Mouse (Mus musculus) spleen, postnatal 36 days (tissue): ENCODE measurements around the gene Srpr.

ENCODE experiments used
- DNase-seq, 2 experiments: peaks; one replicate each; pipeline ENCODE4 v3.0.0; 2022; ENCODE audit warnings: low spot score in 2 of 2, mixed read lengths in 1 of 2

Srpr gene

DNA sequence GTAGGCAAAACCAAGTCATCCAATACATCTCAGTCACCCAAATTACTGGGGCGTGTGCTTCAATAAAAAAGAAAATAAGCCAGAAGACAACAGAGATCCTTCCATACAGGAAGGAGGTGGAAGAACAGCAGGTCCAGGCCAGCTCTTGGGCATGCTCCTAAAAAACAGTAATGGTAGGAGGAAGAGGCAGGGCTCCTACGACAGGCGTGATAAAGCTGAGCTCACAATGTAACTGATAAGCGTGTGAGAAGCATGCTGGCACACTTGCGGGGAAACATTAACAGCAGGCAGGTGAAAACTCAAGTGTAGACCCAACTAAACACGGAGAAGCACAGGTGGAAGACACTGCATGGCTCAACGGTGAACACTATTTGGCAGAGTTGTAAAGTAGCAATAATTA lies 57.4 kb downstream of the Srpr start:
- DNase-seq = no peak

DNA sequence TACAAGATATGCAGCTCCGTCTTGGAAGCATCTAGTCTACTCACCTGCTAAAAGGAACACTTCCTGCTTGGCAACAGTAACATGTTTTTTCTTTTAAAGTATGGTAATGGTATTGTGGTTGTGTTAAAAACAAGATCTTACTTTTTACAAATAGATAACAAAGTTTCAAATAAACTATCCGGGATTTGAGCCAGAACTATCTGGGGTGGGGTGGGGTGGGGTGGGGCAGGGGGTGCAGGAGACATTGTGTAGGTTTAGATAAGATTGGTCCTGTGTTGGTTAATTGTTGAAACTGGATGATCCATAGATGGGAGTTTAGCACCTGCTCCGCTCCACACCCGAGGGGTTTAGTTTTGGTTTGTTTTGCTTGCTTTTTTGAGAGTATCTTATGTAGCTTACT lies 62.4 kb downstream of the Srpr start:
- DNase-seq = no peak

DNA sequence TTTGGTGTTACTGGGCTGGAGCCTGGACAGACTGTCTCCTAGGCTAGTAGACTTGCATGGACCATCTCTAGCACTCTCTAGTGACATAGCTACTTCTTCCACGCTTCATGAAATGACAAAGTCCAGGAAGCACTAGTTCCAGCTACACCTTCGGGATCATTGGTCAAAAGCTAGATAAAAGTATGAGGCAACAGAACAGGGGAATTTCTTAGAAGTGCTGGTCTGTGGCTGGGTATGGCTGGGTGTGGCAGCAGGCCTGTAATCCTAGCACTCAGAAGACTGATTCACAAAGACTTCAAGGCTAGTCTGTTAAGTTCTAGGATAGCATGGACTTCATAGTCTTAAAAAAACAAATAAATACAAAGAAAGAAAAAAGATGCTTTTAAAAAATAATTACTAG lies 63.5 kb downstream of the Srpr start:
- no peak for DNase-seq

DNA sequence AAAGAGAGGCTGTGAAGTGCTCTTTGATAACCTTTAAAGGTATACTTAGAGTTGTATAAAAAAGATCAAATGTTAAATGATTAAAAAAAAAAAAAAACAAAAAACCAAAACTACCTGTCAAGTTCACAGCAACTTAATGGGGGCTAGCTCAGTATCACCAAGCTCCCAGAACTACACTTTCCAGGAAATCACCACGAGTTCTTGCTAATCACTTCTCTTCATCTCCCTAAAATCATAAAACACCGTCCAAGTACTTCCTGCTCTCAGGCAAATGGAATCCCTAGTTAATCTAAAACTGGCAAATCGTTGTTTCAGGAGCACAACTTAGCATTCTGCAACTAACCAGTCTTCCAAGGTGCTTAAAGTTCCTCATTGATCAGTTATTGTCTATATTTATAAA lies 64.5 kb downstream of the Srpr start:
- DNase-seq = no peak

DNA sequence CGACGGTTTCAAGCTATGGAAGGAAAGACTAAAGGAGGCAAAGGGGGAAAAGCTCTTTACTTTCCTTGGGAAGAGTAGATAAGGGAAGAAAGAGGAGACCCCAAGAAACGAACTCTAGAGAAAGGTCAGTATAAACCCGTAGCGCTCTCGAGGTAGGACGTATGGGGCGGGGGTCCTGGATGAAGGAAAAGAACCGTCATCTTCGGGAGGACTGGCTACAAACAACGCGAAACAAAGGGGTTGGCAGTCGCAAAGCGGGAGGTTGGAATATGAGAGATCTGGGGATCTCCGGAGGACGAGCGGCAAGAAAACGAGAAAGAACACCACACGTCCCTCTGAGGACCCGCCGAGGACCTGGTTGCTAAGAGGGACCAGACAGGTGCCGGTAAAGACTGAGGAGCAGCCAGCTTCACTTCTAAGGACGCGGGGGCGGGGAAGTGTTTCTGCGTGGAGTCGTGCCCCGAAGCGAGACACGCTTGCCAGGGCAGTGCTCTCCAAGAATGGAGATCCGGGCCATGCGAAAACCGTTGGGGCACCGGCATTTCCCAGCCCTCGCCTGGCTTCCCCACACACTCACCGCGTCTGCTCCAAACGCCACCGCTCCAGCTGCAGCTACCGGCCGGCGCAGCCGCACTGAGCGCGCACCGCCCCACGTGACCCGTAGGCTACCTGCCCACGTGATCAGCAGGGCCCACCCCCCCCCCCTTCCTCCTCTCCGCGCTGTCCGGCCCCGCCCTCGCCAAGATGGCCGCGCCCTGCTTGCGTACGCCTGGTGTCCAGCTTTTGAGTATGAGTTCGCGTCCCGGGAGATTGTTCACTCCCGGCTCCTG lies 67.4 kb downstream of the Srpr start, which contains the start of the genes Fam118b and Rpusd4:
Gene Fam118b (minus strand): TSS at position 660 of the 830 bp plus-strand sequence.
Gene Rpusd4 (plus strand): TSS at position 720 of the 830 bp plus-strand sequence.
- peak; percentile 89 for DNase-seq

DNA sequence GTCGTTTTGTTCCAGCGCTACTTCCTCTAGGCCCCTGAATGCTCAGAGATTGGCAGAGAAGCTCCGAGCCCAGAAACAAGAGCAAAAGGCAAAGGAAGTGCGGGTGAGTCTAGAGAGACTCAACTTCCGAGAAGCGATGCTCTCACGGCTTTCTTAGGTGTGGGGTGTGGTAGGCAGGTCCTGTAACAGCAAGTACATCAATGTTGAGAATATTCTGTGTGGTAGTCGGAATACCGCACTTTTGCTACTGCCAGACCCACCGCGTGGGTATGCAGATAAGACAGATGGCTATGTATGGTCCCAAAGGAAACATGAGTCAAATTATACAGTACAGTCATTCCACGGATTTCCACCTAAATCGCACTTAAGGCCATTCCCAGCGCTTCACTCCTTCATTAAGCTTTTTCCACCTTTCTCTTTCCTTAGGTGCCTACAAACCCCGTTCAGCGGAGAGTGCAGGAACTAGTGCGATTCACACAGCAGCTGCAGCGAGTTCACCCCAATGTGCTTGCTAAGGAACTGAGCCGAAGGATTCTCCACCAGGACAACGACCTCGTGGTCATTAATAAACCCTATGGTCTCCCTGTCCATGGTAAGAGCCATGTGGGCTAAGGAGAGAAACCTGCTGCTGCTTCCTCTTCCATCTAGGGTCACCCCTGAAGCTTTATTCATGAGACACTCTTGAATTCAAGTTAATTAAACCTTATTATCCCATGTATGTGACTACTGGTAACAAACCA lies 68.2 kb downstream of the Srpr start:
- no peak for DNase-seq

DNA sequence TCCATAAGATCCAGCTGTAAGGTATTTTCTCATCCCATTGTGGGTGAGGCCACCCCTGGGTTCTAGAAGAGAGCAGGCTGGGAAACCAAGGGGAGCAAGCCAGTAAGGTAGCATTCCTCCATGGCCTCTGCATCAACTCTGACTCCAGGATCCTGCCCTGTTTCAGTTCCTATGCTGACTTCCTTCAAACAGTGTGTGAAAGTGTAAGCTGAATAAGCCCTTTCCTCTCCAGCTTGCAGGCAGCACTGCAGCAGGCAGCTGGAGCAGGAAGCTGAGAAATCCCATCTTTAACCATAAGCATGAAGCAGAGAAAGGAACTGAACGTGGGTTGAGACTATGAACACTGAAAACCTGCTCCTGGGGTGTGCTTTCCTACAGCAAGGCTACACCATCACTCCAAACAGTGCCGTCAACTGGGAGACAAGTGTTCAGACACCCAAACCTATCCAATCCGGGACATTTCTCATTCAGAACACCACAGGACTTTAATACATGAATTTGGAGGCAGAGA lies 77.9 kb downstream of the Srpr start:
- DNase-seq = no peak

DNA sequence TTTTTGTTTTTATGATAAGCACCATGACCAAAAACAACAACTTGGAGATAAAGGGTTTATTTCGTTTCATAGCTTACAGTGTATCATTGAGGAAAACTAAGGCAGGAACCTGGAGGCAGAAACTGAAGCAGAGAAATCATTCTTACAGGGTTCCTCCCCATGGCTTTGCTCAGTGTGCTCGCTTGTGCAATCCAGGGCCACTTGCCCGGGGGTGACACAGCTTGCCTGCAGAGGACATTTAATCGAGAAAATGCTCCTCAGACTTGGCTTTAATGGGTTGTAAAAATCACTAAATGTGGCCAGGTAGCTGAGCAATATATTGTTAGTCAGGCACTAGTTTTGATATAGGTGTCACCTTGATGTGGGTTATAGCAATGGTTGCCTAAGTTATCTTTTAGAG lies 78.5 kb downstream of the Srpr start:
- DNase-seq = no peak

DNA sequence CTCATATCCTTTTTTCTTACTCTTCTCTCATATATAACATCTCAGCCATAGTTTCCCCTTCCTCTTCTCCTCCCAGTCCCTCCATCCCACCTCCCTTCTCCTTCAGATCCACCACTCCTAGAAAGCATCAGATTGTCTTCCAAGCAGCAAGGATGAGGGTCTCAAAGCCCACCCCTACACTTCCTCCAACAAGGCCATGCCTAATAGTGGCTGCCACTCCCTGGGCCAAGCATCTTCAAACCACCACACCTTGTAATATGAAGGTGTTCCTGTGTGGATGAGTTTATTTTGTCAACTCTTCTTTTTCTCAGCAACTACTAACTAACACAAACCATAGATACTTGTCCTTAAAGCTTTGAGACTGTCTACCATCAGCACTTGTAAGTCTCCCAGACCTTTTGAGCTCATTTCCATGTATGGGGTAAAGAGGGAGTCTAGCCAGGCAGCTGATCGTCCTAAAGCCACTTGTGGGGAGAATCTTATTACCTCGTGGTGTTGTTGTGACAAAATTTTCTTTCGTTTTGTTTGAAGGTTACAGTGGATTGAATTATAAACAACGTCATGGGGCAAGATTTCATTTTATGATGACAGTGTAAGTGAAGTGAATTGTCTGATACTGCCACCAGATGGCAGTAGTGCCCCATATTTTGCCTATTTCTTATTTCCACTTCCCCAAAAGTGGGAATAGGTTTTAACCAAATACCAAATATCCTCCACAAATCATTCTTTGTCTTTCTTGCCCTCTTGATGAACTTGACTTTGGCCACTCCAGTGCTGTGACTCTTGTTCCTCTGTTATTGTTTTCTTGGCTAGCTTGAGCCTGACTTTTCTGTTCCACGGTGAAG lies 82.3 kb downstream of the Srpr start:
- DNase-seq = peak; percentile 16 to 50

DNA sequence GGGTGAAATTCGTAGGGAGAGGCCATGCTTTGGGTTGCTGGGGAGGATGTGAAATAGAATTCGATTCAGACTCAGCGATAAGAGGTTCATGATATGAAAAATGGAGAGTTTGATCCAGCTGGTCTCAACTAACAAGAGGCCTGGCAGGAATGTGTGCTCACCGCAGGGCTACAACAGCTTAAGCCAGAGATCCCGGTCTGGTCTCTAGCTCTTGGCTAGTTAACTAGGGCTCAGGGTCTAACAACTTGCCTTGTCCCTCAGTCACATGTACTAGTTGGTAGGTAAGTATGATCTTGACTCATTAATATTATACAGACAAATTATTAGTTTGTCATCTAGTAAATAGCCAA lies 82.9 kb downstream of the Srpr start:
- no peak for DNase-seq

DNA sequence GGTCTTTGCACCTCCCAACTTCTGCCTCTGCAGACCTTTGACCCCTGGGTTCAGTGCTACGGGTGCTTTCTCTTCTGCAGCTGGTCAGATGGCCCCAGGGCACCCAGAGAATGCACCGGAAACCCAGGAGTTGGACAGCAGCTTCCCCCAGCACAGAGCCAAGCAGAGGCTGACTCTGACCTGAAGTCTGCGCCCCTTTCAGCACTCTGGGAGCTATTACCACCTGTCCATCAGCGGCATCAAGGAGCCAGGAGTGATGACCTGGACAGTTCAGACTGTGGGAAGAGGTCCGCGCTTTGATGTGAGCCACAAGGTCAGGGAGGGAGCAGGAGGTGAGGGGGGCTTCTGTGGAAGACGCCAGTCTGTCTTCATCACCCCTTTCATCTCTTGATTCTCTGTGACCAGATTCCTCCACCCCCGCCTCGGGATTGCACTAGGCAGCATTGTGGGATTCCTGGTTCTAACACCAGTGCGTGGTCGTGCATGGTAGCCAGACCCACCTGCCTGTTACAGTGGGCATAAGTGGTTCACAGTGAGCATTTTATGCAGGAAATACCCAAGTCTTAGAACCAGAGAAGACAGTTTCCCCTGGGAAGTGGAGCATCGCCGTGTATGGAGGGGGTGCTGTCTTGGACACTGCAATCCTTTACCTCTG lies 83.6 kb downstream of the Srpr start:
- no peak for DNase-seq

DNA sequence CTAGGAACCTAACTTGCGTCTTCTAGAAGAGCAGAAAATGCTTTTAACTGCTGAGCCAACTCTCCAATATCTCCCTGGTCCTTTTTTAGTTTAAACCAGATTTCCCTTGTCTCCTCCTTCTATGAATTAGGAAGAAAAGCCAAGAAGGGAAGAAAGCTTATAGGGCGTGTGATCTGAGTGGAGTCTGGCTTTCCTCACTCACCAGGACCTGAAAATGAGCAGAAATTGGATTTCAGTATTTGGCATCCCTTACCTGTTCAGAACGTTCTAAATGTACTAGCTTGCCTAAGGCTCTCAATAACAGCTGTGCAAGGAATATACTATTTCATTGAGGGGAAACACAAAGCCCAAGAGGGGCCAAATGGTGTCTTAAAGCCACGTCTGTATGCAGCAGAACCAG lies 84.4 kb downstream of the Srpr start:
- DNase-seq = no peak

DNA sequence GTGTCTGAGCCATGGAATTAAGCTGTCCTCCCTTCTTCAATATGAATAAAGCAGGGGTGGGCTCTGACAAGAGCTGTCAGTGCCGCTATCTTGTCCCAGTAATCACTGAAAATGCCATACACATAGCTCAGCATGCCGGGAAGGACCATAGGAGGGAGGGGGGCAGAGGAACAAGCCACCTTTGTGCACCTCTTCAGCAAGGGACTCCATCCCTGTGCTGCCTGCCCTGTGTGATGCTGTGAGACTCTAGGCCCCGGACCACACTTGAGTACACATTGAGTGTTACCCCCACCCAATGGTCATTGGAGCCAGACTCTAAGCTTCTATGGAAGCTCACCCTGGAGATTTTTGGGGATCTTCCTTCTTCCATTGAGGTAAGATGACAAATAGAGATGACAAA lies 86.4 kb downstream of the Srpr start:
- DNase-seq = no peak

DNA sequence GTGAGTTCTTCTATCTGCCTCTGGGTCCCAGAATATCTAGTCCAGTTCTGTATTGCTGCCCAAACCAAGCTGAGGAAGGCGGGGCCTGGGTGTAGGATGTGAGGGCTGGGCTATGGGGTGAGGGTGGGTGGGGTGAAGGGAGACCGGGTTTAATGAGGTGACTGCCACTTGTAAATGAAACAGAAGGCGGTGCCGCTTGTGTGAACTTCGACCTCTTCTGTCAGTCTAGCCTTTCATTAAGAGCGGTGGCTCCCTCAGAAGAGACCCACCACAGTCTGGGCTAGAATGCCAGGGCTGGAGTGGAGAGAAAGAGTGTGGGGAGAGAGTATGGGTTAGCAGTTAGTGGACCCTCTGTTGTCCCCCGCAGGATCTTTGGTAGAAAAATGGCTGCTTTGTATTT lies 90.0 kb downstream of the Srpr start:
- no peak for DNase-seq

DNA sequence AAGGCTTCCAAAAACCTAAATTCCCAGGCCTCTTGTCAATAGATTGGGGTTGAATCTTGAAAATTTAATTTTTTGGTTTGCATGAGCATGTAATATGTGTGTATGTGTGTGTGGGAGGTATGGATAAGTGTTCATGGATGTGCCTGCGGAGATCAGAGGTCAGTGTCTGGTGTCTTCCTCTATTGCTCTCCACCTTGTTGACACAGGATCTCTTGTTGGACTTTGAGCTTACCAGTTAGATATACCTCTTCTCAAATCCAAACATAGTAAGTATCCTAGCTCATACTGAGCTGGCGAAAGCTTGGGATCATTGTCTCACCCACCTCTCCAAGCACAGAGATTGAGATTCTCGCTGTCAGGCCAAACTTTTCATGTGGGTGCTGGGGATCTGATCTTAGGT lies 90.4 kb downstream of the Srpr start:
- DNase-seq = no peak

DNA sequence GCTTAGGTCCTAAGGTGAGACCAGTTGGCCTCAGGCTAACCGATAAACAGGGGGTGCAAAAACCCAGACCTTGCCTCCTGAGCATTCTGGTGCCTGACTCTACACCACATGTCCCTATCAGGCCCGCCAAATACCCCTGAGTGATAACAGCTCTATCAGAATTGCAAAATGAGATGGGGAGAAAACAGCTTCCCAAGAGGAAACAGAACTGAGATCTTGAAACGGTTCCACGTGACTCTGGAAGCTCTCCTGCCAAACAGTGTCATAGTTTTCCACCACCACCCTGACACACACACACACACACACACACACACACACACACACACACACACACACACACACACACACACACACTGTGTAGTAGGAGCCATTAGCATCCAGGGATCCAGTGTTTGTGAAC lies 90.9 kb downstream of the Srpr start:
- DNase-seq = no peak

DNA sequence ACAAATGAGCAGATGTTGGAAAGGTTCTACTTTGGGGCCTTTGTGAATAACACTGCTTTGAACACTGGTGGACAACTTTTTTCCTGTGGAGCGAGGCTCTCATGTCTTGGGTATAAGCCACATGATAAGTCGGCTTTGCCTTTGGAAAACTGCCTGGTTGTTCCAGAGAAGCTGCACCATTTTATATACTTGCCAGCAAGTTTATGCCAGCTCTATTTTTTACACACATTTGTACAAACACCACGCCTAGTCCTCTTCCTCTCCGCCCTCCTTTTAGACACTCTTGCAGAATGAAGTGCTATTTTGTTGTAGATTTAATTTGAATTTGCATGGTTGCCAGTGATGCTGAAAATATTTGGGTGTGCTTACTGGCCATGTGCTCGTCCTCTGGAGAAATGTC lies 93.5 kb downstream of the Srpr start:
- no peak for DNase-seq
